Mouse (Mus musculus) adrenal gland, postnatal 10 days (tissue): ENCODE results near the gene Rbms2. TPM values are rescaled to one million over a fixed set of nuclear protein-coding genes. Genes with fewer than 3 reads are reported as not detected.
"Not testable (repeated sequence)": the region's sequence is repeated elsewhere in the genome, so short reads cannot be mapped to it uniquely, and the experiment has no call there.

ENCODE experiments used
- DNase-seq: peaks from one replicate; pipeline ENCODE4 v3.0.0; 2021; ENCODE audit warnings: mixed read lengths
- microRNA-seq: library from miRNA; unstranded; fragments of <30 nt; microRNA quantifications from one replicate; pipeline ENCODE4 v1.2.0, GENCODE M21; 2021
- total RNA-seq, 2 experiments: library from RNA; stranded (reverse); gene quantifications; 2 replicates each; pipeline ENCODE4 v1.2.3; 2021

Rbms2 gene
- total RNA-seq, 2 experiments from 2014 or later, result 65.3 to 74.8 TPM

GRCm38 (mm10) chr10:128091564-128092505 is 88.3 kb downstream of the Rbms2 start, which contains the start of gene Baz2a:
Baz2a (plus strand) TSS chr10:128091577.
- peak; percentile 80 for DNase-seq

GRCm38 (mm10) chr10:128090651-128091563 is 89.2 kb downstream of the Rbms2 start:
- peak; percentile 93 for DNase-seq

GRCm38 (mm10) chr10:128089842-128090241 is 90.3 kb downstream of the Rbms2 start:
- no peak for DNase-seq

GRCm38 (mm10) chr10:128088181-128088580 is 91.9 kb downstream of the Rbms2 start:
- peak; percentile 27 for DNase-seq

- DNase-seq, result not testable (repeated sequence)
Measured at GRCm38 (mm10) chr10:128087216-128087615, 92.9 kb downstream of the Rbms2 start.

- DNase-seq, result peak; percentile 39
Measured at GRCm38 (mm10) chr10:128086391-128086790, 93.7 kb downstream of the Rbms2 start.

- peak; percentile 8 for DNase-seq
Measured at GRCm38 (mm10) chr10:128084160-128084559, 95.9 kb downstream of the Rbms2 start.

- DNase-seq, result peak; percentile 55
Measured at GRCm38 (mm10) chr10:128083688-128084087, 96.4 kb downstream of the Rbms2 start.

- peak; percentile 96 for DNase-seq
Measured at GRCm38 (mm10) chr10:128082880-128083421, 97.1 kb downstream of the Rbms2 start, which contains the start of gene Atp5b. Atp5b (plus strand) TSS chr10:128083273.

GRCm38 (mm10) chr10:128082477-128082808 is 97.7 kb downstream of the Rbms2 start:
- peak; percentile 8 for DNase-seq

- peak; percentile 35 for DNase-seq
Measured at GRCm38 (mm10) chr10:128081807-128082476, 98.2 kb downstream of the Rbms2 start.

Small RNAs within 50 kb of the gene (microRNA-seq; reads per million reads assigned to microRNA genes)
- gene Mir677, result 102 reads per million, percentile 45 among the genes with 10 or more reads in this experiment

Other genes starting within 250 kb of the Rbms2 start
- 10 to 100 TPM in 1 of 2 experiments, 1 to 10 TPM in 1; 9.5 to 23.7 TPM for gene Hsd17b6, start 172.7 kb downstream of the Rbms2 start, total RNA-seq
- 10 to 100 TPM; 11.2 to 16.4 TPM for gene Prim1, start 165.1 kb downstream of the Rbms2 start, total RNA-seq
- gene Naca, start 144.7 kb downstream of the Rbms2 start, total RNA-seq, result 100 to 1,000 TPM; 694 to 716 TPM
- gene Ptges3, start 121.3 kb downstream of the Rbms2 start, total RNA-seq, result 100 to 1,000 TPM; 138 to 142 TPM
- gene Atp5b, start 97.0 kb downstream of the Rbms2 start, total RNA-seq, result 1,000 to 10,000 TPM; 4,995 to 5,524 TPM
- 10 to 100 TPM; 37.1 to 51.9 TPM for gene Baz2a, start 88.7 kb downstream of the Rbms2 start, total RNA-seq
- 10 to 100 TPM; 12.8 to 22.3 TPM for gene Gls2, start 14.2 kb upstream of the Rbms2 start, total RNA-seq
- 10 to 100 TPM; 21.6 to 27.3 TPM for gene Spryd4, start 31.5 kb upstream of the Rbms2 start, total RNA-seq
- gene Mip, start 45.5 kb upstream of the Rbms2 start, total RNA-seq, result not detected
- 10 to 100 TPM; 16.4 to 21.9 TPM for gene Timeless, start 51.8 kb upstream of the Rbms2 start, total RNA-seq
- gene Apon, start 73.8 kb upstream of the Rbms2 start, total RNA-seq, result 10 to 100 TPM in 1 of 2 experiments, 1 to 10 TPM in 1; 7.4 to 17.5 TPM
- gene Apof, start 88.4 kb upstream of the Rbms2 start, total RNA-seq, result 100 to 1,000 TPM in 1 of 2 experiments, 10 to 100 TPM in 1; 78.0 to 183 TPM
- gene Stat2, start 90.3 kb upstream of the Rbms2 start, total RNA-seq, result 10 to 100 TPM; 17.4 to 27.5 TPM
- gene Il23a, start 118.5 kb upstream of the Rbms2 start, total RNA-seq, result under 1 TPM in 1 of 2 experiments, not detected in 1; 0.27 TPM
- gene Pan2, start 123.0 kb upstream of the Rbms2 start, total RNA-seq, result 10 to 100 TPM; 24.0 to 32.8 TPM
- gene Cnpy2, start 142.2 kb upstream of the Rbms2 start, total RNA-seq, result 100 to 1,000 TPM; 149 to 165 TPM
- 1,000 to 10,000 TPM; 1,048 to 1,207 TPM for gene Cs, start 157.4 kb upstream of the Rbms2 start, total RNA-seq
- 100 to 1,000 TPM in 1 of 2 experiments, 10 to 100 TPM in 1; 99.9 to 128 TPM for gene Coq10a, start 188.7 kb upstream of the Rbms2 start, total RNA-seq
- gene Ankrd52, start 196.8 kb upstream of the Rbms2 start, total RNA-seq, result 10 to 100 TPM; 53.3 to 57.8 TPM
- gene Slc39a5, start 220.9 kb upstream of the Rbms2 start, total RNA-seq, result 1 to 10 TPM; 2.3 to 5.9 TPM
- 10 to 100 TPM; 58.0 to 59.9 TPM for gene Nabp2, start 231.2 kb upstream of the Rbms2 start, total RNA-seq
- gene Rnf41, start 231.4 kb upstream of the Rbms2 start, total RNA-seq, result 10 to 100 TPM; 37.4 TPM